Mouse (Mus musculus): ENCODE results near the gene Ube2q1. TPM values are rescaled to one million over a fixed set of nuclear protein-coding genes. Genes with fewer than 3 reads are reported as not detected.

The Ube2q1 gene
- polyA plus RNA-seq, 1 experiment from 2014 or later, result 21.8 TPM

Other genes with a start within 250 kb of the Ube2q1 start
- 15.3 and 16.6 TPM in 2 replicates for gene Adar, start 58.6 kb upstream of the Ube2q1 start, polyA plus RNA-seq (2014; fragmentation: Nextera tagmentation; extraction: Ambion mirVana)
- gene Chrnb2, start 9.0 kb upstream of the Ube2q1 start, polyA plus RNA-seq (2014; fragmentation: Nextera tagmentation; extraction: Ambion mirVana), result 1.9 and 2.5 TPM in 2 replicates
- 4.0 and 5.7 TPM in 2 replicates for gene She, start 57.8 kb downstream of the Ube2q1 start, polyA plus RNA-seq (2014; fragmentation: Nextera tagmentation; extraction: Ambion mirVana)
- 1.6 and 1.8 TPM in 2 replicates for gene Il6ra, start 139.6 kb downstream of the Ube2q1 start, polyA plus RNA-seq (2014; fragmentation: Nextera tagmentation; extraction: Ambion mirVana)
- 19.0 and 21.0 TPM in 2 replicates for gene Atp8b2, start 189.9 kb downstream of the Ube2q1 start, polyA plus RNA-seq (2014; fragmentation: Nextera tagmentation; extraction: Ambion mirVana)
- gene Hax1, start 225.2 kb downstream of the Ube2q1 start, polyA plus RNA-seq (2014; fragmentation: Nextera tagmentation; extraction: Ambion mirVana), result 122 and 123 TPM in 2 replicates

All from stomach, embryonic 14.5 days (tissue).